Mouse (Mus musculus): ENCODE results near the gene 1700047I17Rik2.
"Not testable (repeated sequence)": the region's sequence is repeated elsewhere in the genome, so short reads cannot be mapped to it uniquely, and the experiment has no call there.

Gene 1700047I17Rik2

DNA sequence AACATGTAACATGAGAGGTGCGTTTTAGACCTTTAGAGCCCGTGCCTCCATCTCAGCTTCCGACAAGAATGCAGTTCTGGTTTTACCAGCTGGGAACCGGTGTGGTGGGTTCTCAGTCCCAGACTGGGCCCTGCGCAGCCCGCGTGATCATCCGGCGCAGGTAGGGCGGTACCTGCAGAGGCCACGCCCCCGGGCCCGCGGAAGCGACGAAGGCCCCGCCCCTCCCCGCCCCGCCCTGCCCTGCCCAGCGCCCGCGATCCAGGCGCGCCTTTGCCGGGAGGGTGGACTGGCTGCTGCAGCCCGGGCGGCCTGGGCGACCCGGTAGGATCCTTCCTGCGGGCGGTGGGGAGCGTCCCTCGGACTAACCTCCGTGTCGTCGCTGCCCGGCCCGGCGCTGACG, at the start of gene 1700047I17Rik2:
1700047I17Rik2 (plus strand) TSS at position 287 of the 400 bp plus-strand sequence.
- not testable (repeated sequence) for DNase-seq

DNA sequence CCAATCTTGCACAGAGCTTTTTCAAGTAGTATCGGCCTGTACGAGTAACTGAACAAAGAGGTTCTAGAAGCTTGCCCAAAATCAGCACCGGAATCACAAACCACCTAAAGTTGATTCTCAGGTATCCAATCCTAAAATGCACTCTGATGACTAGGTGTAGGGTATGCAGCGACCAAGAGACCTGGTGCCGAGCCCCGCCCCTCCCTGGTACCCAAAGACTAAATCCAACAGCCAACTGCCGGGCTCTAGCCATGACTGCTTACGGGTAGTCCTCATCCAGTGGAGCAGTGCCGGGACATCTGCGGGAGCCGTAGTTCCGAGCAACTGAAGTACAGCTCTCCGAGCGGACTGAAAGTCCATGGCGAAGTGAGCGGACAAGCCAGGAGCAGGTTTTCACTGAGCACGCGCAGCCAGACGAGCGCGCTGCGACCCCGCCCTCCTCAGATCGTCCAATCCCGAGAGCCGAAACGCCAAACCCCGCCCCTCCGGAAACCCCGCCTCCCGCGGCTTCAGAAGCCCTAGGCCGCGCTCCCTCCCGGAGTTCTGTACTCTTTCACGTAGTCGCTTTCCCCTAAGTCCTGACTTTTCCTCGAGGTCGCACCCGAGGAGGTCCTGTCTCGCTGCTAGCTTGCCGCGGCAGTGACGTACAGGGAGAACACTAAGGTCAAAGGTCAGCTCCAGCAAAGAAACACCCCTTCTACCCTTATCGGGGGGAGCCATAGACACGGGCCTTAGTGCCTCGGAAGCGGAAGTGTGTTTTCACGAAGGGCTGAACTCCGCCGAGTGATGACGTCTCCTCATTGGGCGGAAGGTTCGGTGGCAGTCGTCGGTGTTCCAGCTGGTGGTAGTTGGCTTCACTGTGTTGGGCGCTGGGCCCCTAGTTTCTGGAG, 44.6 kb upstream of the 1700047I17Rik2 start, which contains the start of gene Srp54b:
Srp54b (plus strand) TSS at position 546 of the 890 bp plus-strand sequence.
- DNase-seq = not testable (repeated sequence)

DNA sequence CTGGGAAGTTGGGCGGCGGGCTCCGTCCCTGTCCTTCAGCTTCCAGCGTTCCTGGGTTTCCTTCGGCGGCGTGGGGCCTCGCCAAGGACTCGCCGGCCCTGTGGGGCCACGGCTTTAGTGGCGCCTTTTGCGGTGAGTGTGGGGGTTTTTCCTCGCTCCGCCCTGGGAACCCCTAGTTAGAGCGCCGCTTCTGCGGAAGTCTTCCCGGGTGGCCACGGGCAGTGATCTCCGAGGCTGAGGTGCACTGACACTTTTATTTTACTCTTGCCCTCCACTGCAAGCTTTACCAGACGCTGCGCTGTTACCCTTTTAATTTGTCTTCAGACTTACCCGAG, 44.0 kb upstream of the 1700047I17Rik2 start:
- not testable (repeated sequence) for DNase-seq

DNA sequence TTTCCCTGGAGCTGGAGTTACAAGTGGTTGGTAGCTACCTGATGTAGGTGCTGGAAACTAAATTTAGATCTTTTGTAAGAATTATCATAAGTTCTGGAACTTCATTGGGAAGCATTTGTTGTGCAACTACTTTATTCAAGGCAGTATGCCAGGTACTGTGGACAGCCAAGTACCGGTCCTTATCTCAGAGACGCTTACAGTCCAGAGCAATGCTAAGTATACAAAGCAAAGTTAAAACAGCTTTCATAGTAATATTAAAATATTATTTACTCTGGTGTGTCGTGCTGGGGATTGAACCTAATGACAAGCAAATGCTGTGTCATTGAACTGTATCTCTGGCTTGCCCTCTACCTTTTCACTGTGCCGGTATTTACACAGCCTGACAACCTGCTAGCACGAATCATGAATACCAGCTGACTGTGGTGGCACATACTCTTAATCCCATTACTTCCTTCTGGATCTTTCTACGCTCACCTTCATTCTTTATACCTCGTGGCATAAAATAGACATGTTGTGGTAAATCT, 32.3 kb upstream of the 1700047I17Rik2 start:
- DNase-seq = not testable (repeated sequence)

DNA sequence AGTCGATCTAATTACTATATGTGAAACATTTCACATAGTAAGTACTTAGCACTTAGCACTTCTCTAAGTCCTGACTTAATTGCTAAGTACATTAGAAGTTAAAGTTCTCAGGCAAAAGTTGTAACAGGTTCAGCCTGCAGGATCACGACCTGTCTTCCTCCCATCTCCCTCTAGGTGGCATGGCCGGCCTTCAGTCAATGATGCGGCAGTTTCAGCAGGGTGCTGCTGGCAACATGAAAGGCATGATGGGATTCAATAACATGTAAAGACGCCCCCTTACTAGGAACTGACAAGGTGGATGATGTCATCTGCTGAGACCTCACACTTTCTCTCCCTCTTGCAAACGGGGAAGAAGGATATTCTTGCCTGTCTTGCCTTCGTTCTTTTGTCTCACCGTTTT, 11.7 kb upstream of the 1700047I17Rik2 start:
- not testable (repeated sequence) for DNase-seq

DNA sequence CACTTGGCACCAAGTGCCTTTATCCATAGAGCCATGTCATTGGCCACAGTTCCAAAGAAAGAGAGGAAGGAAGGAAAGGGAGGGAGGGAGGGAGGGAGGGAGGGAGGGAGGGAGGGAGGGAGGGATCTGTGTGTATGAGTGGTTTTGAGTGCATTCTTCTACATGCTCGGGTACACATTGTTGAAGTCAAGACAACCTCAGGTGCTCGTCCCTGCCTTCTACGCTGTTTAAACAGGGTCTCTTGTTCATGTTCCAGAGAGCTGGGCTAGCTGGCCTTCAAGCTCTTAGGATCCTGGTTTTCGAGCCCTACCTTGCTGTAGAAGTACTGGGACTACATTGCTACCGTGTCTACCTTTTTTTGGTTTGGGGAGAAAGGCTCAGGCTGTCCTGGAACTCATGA, 10.3 kb upstream of the 1700047I17Rik2 start:
- not testable (repeated sequence) for DNase-seq

DNA sequence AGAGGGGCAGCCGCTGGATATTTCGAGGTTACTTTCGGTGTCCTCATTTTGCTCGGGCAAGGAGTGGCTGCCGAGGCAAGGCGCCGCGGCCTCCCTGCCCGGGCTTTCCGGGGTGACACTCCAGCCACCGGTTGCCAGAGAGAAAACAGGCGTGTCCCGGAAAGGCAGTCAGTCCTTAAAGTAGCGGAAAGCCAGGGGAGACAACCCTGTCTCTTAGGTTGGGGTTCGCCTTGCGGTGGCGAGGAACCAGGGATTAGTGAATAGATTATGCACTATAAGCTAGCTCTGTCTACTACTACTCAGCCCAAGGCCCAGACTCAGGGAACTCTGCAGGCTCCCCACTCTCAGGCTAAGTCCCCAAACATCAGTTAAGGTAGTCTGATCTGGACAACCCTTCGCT, 407 bp downstream of the 1700047I17Rik2 start:
- DNase-seq = not testable (repeated sequence)

DNA sequence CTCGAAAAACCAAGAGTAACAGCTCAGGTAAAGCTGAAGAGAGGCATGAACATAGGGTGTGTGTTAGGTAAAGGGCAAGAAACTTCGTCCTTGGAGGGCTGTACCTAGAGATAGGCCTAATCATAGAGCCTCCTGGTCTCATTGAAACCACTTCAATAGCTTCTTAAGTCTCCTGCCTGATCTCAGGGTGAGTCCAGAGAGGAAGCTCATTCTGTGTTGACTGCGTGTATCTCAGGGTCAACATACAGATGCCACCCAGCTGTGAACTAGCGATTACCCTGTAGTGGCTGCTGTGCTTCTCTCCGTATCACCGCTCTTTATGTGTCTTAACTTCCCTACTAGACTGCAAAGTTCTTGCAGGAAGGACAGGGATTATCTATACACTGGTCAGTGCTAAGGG, 13.6 kb downstream of the 1700047I17Rik2 start:
- DNase-seq = not testable (repeated sequence)

DNA sequence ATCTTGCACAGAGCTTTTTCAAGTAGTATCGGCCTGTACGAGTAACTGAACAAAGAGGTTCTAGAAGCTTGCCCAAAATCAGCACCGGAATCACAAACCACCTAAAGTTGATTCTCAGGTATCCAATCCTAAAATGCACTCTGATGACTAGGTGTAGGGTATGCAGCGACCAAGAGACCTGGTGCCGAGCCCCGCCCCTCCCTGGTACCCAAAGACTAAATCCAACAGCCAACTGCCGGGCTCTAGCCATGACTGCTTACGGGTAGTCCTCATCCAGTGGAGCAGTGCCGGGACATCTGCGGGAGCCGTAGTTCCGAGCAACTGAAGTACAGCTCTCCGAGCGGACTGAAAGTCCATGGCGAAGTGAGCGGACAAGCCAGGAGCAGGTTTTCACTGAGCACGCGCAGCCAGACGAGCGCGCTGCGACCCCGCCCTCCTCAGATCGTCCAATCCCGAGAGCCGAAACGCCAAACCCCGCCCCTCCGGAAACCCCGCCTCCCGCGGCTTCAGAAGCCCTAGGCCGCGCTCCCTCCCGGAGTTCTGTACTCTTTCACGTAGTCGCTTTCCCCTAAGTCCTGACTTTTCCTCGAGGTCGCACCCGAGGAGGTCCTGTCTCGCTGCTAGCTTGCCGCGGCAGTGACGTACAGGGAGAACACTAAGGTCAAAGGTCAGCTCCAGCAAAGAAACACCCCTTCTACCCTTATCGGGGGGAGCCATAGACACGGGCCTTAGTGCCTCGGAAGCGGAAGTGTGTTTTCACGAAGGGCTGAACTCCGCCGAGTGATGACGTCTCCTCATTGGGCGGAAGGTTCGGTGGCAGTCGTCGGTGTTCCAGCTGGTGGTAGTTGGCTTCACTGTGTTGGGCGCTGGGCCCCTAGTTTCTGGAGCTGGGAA, 30.5 kb downstream of the 1700047I17Rik2 start, which contains the start of gene Srp54c:
Srp54c (plus strand) TSS at position 543 of the 894 bp plus-strand sequence.
- not testable (repeated sequence) for DNase-seq

DNA sequence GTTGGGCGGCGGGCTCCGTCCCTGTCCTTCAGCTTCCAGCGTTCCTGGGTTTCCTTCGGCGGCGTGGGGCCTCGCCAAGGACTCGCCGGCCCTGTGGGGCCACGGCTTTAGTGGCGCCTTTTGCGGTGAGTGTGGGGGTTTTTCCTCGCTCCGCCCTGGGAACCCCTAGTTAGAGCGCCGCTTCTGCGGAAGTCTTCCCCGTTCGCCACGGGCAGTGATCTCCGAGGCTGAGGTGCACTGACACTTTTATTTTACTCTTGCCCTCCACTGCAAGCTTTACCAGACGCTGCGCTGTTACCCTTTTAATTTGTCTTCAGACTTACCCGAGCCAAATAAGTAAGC, 31.1 kb downstream of the 1700047I17Rik2 start:
- DNase-seq = not testable (repeated sequence)

DNA sequence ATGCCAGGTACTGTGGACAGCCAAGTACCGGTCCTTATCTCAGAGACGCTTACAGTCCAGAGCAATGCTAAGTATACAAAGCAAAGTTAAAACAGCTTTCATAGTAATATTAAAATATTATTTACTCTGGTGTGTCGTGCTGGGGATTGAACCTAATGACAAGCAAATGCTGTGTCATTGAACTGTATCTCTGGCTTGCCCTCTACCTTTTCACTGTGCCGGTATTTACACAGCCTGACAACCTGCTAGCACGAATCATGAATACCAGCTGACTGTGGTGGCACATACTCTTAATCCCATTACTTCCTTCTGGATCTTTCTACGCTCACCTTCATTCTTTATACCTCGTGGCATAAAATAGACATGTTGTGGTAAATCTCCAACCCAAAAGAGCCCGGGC, 42.9 kb downstream of the 1700047I17Rik2 start:
- DNase-seq = not testable (repeated sequence)

DNA sequence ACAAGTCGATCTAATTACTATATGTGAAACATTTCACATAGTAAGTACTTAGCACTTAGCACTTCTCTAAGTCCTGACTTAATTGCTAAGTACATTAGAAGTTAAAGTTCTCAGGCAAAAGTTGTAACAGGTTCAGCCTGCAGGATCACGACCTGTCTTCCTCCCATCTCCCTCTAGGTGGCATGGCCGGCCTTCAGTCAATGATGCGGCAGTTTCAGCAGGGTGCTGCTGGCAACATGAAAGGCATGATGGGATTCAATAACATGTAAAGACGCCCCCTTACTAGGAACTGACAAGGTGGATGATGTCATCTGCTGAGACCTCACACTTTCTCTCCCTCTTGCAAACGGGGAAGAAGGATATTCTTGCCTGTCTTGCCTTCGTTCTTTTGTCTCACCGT, 62.6 kb downstream of the 1700047I17Rik2 start:
- not testable (repeated sequence) for DNase-seq

DNA sequence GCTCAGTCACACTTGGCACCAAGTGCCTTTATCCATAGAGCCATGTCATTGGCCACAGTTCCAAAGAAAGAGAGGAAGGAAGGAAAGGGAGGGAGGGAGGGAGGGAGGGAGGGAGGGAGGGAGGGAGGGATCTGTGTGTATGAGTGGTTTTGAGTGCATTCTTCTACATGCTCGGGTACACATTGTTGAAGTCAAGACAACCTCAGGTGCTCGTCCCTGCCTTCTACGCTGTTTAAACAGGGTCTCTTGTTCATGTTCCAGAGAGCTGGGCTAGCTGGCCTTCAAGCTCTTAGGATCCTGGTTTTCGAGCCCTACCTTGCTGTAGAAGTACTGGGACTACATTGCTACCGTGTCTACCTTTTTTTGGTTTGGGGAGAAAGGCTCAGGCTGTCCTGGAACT, 64.0 kb downstream of the 1700047I17Rik2 start:
- not testable (repeated sequence) for DNase-seq

All from kidney, adult 11 months (tissue).